Mouse (Mus musculus): ENCODE measurements around the gene Arhgef11. TPM values are rescaled to one million over a fixed set of nuclear protein-coding genes. Genes with fewer than 3 reads are reported as not detected.

Arhgef11 gene
- total RNA-seq, 2 experiments from 2014 or later: 47.6 to 48.3 TPM

Small RNA genes lying within 50 kb of the gene (microRNA-seq; reads per million reads assigned to microRNA genes)
- not detected for gene Gm24109

Other genes starting within 250 kb of the Arhgef11 start
- gene Fcrl1, start 241.2 kb upstream of the Arhgef11 start, total RNA-seq (2021): not detected
- not detected for gene Fcrl5, start 181.8 kb upstream of the Arhgef11 start, total RNA-seq (2021)
- gene Etv3, start 92.2 kb upstream of the Arhgef11 start, total RNA-seq (2021): 10 to 100 TPM; 17.2 to 18.3 TPM
- gene Lrrc71, start 131.1 kb downstream of the Arhgef11 start, total RNA-seq (2021): 1 to 10 TPM in 1 of 2 experiments, under 1 TPM in 1; 0.46 to 1.4 TPM
- under 1 TPM; 0.38 to 0.93 TPM for gene Ntrk1, start 177.6 kb downstream of the Arhgef11 start, total RNA-seq (2021)
- 1 to 10 TPM in 1 of 2 experiments, under 1 TPM in 1; 0.70 to 1.9 TPM for gene Insrr, start 179.4 kb downstream of the Arhgef11 start, total RNA-seq (2021)
- 10 to 100 TPM in 1 of 2 experiments, 1 to 10 TPM in 1; 8.0 to 11.5 TPM for gene Pear1, start 206.7 kb downstream of the Arhgef11 start, total RNA-seq (2021)
- not detected for gene Sh2d2a, start 229.2 kb downstream of the Arhgef11 start, total RNA-seq (2021)

All from left cerebral cortex, postnatal 4 days (tissue).